Mouse (Mus musculus): ENCODE measurements around the gene Bglap. TPM values are rescaled to one million over a fixed set of nuclear protein-coding genes. Genes with fewer than 3 reads are reported as not detected.
A peak's percentile ranks its signal among the peaks of the same experiment; 100 is the strongest.

Bglap gene
- polyA plus RNA-seq, 1 experiment from 2014 or later = 0.64 TPM

DNA sequence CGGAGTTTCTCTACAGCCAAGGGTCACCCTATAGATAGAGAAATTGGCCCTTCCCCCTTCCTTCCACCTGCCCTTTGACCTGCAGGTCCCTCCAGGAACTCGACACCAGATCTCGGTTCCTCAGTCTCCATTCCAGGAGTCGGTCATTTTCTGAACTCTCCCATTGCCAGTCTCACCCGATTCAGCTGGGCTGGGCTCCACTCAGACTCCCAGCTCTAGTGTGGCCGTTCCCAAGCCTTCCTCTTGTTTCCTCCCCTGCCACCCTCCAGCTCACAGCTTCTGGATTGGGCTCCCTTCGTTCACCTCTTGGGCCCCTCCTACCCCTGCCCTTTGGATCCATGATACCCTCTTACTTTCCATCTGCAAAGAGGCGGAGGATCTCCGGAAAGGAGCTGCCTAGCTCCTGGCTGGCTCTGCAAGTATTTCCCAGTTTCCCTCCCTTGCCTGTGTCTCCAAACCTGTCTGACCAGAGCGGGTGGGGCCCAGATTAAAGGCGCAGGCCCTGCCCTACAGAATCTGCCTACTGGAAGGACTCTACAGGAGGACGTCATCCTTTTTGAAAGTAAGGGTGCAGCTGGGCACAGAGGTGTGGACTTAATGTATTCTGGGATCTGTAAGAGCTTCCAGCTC, 50.1 kb downstream of the Bglap start:
- TF ChIP-seq EP300 (optimal IDR thresholded peaks at IDR 0.05) (peak; percentile 77), CTCF (IDR thresholded peaks at IDR 0.05; ENCODE audit: low read depth) (no peak)
- Histone ChIP-seq H3K4me3 (ENCODE audit: low read depth, low read length) (peak overlapping the region; percentile 37), H3K27me3 (ENCODE audit: control insufficient read depth, insufficient read depth, low read length) (no peaks in the 10 kb centered on the region), H3K9ac (ENCODE audit: low read length) (peak overlapping the region; percentile 63), H3K9me3 (ENCODE audit: control insufficient read depth, low read length) (no peaks in the 10 kb centered on the region), H3K4me2 (replicated peaks; ENCODE audit: low read depth) (peak overlapping the region; percentile 52), H3K36me3 (ENCODE audit: control insufficient read depth, insufficient read depth, low read length) (peaks cover 6% of the 10 kb centered on the region; the same call in 1 of the 2 replicates), H3K4me1 (replicated peaks; ENCODE audit: control insufficient read depth, insufficient read depth) (peaks cover 3% of the 10 kb centered on the region; the same call in 1 of the 2 replicates), H3K27ac (replicated peaks) (peak overlapping the region; percentile 95)
- ATAC-seq (ENCODE audit: low FRiP score, low TSS enrichment) (peak; percentile 84), DNase-seq (ENCODE audit: low spot score) (peak; percentile 91)
- WGBS = 38% methylated on average over 12 of the region's 12 CpGs

Other genes starting within 250 kb of the Bglap start
- gene Mef2d, start 242.1 kb downstream of the Bglap start, polyA plus RNA-seq (2015; fragmentation: Nextera tagmentation; extraction: Ambion mirVana) = 10.6 and 13.0 TPM in 2 replicates
- 19.4 and 27.0 TPM in 2 replicates for gene Rhbg, start 129.8 kb downstream of the Bglap start, polyA plus RNA-seq (2015; fragmentation: Nextera tagmentation; extraction: Ambion mirVana)
- 0.36 and 2.0 TPM in 2 replicates for gene Gm38392, start 97.3 kb downstream of the Bglap start, polyA plus RNA-seq (2015; fragmentation: Nextera tagmentation; extraction: Ambion mirVana)
- gene Tsacc, start 87.5 kb downstream of the Bglap start, polyA plus RNA-seq (2015; fragmentation: Nextera tagmentation; extraction: Ambion mirVana) = 9.1 and 9.3 TPM in 2 replicates
- 230 and 233 TPM in 2 replicates for gene Cct3, start 87.3 kb downstream of the Bglap start, polyA plus RNA-seq (2015; fragmentation: Nextera tagmentation; extraction: Ambion mirVana)
- 161 and 166 TPM in 2 replicates for gene Glmp, start 59.4 kb downstream of the Bglap start, polyA plus RNA-seq (2015; fragmentation: Nextera tagmentation; extraction: Ambion mirVana)
- gene Tmem79, start 48.3 kb downstream of the Bglap start, polyA plus RNA-seq (2015; fragmentation: Nextera tagmentation; extraction: Ambion mirVana) = 51.9 and 54.1 TPM in 2 replicates
- gene Smg5, start 48.2 kb downstream of the Bglap start, polyA plus RNA-seq (2015; fragmentation: Nextera tagmentation; extraction: Ambion mirVana) = 15.9 and 19.0 TPM in 2 replicates
- gene Paqr6, start 19.9 kb downstream of the Bglap start, polyA plus RNA-seq (2015; fragmentation: Nextera tagmentation; extraction: Ambion mirVana) = 12.3 and 16.2 TPM in 2 replicates
- 199 and 225 TPM in 2 replicates for gene Bglap3, start 11.7 kb downstream of the Bglap start, polyA plus RNA-seq (2015; fragmentation: Nextera tagmentation; extraction: Ambion mirVana)
- 20.1 and 24.9 TPM in 2 replicates for gene Bglap2, start 5.8 kb downstream of the Bglap start, polyA plus RNA-seq (2015; fragmentation: Nextera tagmentation; extraction: Ambion mirVana)
- 55.6 and 58.1 TPM in 2 replicates for gene Pmf1, start 25.9 kb upstream of the Bglap start, polyA plus RNA-seq (2015; fragmentation: Nextera tagmentation; extraction: Ambion mirVana)
- gene Slc25a44, start 40.7 kb upstream of the Bglap start, polyA plus RNA-seq (2015; fragmentation: Nextera tagmentation; extraction: Ambion mirVana) = 9.7 and 9.8 TPM in 2 replicates
- gene Sema4a, start 76.7 kb upstream of the Bglap start, polyA plus RNA-seq (2015; fragmentation: Nextera tagmentation; extraction: Ambion mirVana) = 27.9 and 32.7 TPM in 2 replicates
- gene Lmna, start 125.5 kb upstream of the Bglap start, polyA plus RNA-seq (2015; fragmentation: Nextera tagmentation; extraction: Ambion mirVana) = 250 and 267 TPM in 2 replicates
- gene Mex3a, start 147.9 kb upstream of the Bglap start, polyA plus RNA-seq (2015; fragmentation: Nextera tagmentation; extraction: Ambion mirVana) = 3.3 and 3.4 TPM in 2 replicates
- gene Rab25, start 163.8 kb upstream of the Bglap start, polyA plus RNA-seq (2015; fragmentation: Nextera tagmentation; extraction: Ambion mirVana) = 252 and 271 TPM in 2 replicates
- gene Lamtor2, start 168.6 kb upstream of the Bglap start, polyA plus RNA-seq (2015; fragmentation: Nextera tagmentation; extraction: Ambion mirVana) = 154 and 157 TPM in 2 replicates
- 19.5 and 21.8 TPM in 2 replicates for gene Ubqln4, start 169.3 kb upstream of the Bglap start, polyA plus RNA-seq (2015; fragmentation: Nextera tagmentation; extraction: Ambion mirVana)
- gene Ssr2, start 191.4 kb upstream of the Bglap start, polyA plus RNA-seq (2015; fragmentation: Nextera tagmentation; extraction: Ambion mirVana) = 257 and 271 TPM in 2 replicates
- gene Arhgef2, start 221.5 kb upstream of the Bglap start, polyA plus RNA-seq (2015; fragmentation: Nextera tagmentation; extraction: Ambion mirVana) = 29.0 and 33.0 TPM in 2 replicates